Mouse (Mus musculus) embryonic facial prominence, embryonic 14.5 days (tissue): ENCODE results near the gene Hoxd9. TPM values are rescaled to one million over a fixed set of nuclear protein-coding genes. Genes with fewer than 3 reads are reported as not detected.

Experiments
- ATAC-seq: fragments of 200-750 bp; cut with Nextera tagmentation; 2 replicates; pipeline ENCODE4 v1.8.0; 2017; ENCODE audit warnings: low read depth, moderate number of reproducible peaks, moderate TSS enrichment
- DNase-seq: peaks from one replicate; pipeline ENCODE4 v3.0.0-alpha.2; 2015; ENCODE audit warnings: low spot score
- H3K27ac ChIP-seq: fragments of 300-500 bp; sonication (generic); replicated peaks from 2 replicates; pipeline ENCODE4 v1.5.1; 2014; ENCODE audit warnings: low read depth, mild to moderate bottlenecking, low read length, moderate library complexity
- H3K27me3 ChIP-seq: fragments of 300-500 bp; sonication (generic); replicated peaks from 2 replicates; pipeline ENCODE4 v1.6.1; 2014; ENCODE audit warnings: low read length; ENCODE audit not compliant: control insufficient read depth, insufficient read depth
- H3K36me3 ChIP-seq: fragments of 300-500 bp; sonication (generic); 2 replicates; pipeline ENCODE4 v1.6.1; 2014; ENCODE audit warnings: low read length, mixed read lengths; ENCODE audit not compliant: control insufficient read depth, insufficient read depth
- H3K4me1 ChIP-seq: fragments of 300-500 bp; sonication (generic); 2 replicates; pipeline ENCODE4 v1.6.1; 2014; ENCODE audit warnings: antibody characterized with exemption, low read length; ENCODE audit not compliant: control insufficient read depth, insufficient read depth
- H3K4me2 ChIP-seq: fragments of 300-500 bp; sonication (generic); 2 replicates; pipeline ENCODE4 v1.6.1; 2014; ENCODE audit warnings: low read depth, mild to moderate bottlenecking, low read length, moderate library complexity, mixed read lengths
- H3K4me3 ChIP-seq: fragments of 300-500 bp; sonication (generic); 2 replicates; pipeline ENCODE4 v1.5.1; 2014; ENCODE audit warnings: low read depth, mild to moderate bottlenecking, low read length
- H3K9ac ChIP-seq: fragments of 300-500 bp; sonication (generic); 2 replicates; pipeline ENCODE4 v1.6.1; 2014; ENCODE audit warnings: low read depth, mild to moderate bottlenecking, low read length, moderate library complexity, mixed read lengths
- H3K9me3 ChIP-seq: fragments of 300-500 bp; sonication (generic); 2 replicates; pipeline ENCODE4 v1.6.1; 2016; ENCODE audit warnings: low read length; ENCODE audit not compliant: control insufficient read depth
- WGBS: fragments of 180-500 bp; shearing (Covaris S2); extraction: QIAGEN DNeasy Blood & Tissue Kit; methylation state at CpG from one replicate; pipeline ENCODE4 v1.1.7; 2014; 5-methylcytosine and 5-hydroxymethylcytosine counted together
- polyA plus RNA-seq: library from polyadenylated mRNA; unstranded; fragments of >200 nt; fragmentation: Nextera tagmentation; extraction: Ambion mirVana; gene quantifications from 2 replicates; pipeline ENCODE4 v1.2.1, GENCODE M21; 2014

Gene Hoxd9
- polyA plus RNA-seq, 1 experiment from 2014 or later = 2.0 TPM

DNA sequence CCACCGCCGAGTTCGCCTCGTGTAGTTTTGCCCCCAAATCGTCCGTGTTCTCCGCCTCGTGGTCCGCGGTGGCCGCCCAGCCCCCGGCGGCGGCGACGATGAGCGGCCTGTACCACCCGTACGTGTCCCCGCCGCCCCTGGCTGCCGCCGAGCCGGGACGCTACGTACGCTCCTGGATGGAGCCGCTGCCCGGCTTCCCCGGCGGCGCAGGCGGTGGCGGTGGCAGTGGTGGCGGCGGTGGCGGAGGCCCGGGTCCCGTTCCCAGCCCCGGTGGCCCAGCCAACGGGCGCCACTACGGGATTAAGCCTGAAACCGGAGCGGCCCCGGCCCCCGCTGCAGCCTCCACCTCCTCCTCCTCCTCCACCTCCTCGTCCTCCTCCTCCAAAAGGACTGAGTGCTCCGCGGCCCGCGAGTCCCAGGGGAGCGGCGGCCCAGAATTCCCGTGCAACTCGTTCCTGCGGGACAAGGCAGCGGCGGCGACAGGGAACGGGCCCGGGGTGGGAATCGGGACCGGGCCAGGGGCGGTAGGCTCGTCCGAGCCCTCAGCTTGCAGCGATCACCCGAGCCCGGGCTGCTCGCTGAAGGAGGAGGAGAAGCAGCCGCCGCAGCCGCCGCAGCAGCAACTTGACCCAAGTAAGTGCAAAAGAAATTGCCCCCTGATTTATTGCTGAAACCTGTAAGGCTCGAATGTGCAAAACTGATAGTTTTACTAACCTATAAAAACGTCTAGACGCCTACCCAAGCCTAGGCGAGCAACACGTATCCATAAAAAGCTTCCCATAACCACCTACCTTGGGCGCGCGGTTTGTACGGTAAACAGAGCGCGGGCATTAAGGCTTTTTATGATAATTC is 900 bp downstream of the Hoxd9 start:
- Histone ChIP-seq H3K27me3 (peaks cover 99% of the 10 kb centered on the region), H3K4me1 (peaks cover 6% of the 10 kb centered on the region), H3K4me3 (peak overlapping the region; percentile 37), H3K27ac (no peak overlapping the region), H3K4me2 (peak overlapping the region; percentile 53), H3K9me3 (no peaks in the 10 kb centered on the region), H3K36me3 (no peaks in the 10 kb centered on the region), H3K9ac (peak overlapping the region; percentile 30)
- DNase-seq (no peak), ATAC-seq (peak; percentile 30; the same call in 1 of the 2 replicates)
- under 1% methylated on average over 27 of the region's 86 CpGs for WGBS

DNA sequence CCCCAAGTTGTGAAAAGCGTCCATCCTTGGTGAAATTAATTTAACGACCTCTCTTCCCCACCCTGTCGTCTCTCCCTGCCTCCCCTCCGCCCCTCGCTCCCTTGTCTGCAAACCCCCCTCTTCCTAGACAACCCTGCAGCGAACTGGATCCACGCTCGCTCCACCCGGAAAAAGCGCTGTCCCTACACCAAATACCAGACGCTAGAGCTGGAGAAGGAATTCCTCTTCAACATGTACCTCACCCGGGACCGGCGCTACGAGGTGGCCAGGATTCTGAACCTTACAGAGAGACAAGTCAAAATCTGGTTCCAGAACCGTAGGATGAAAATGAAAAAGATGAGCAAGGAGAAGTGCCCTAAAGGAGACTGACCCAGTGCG is 1.5 kb downstream of the Hoxd9 start:
- peaks cover 6% of the 10 kb centered on the region for H3K4me1 ChIP-seq

DNA sequence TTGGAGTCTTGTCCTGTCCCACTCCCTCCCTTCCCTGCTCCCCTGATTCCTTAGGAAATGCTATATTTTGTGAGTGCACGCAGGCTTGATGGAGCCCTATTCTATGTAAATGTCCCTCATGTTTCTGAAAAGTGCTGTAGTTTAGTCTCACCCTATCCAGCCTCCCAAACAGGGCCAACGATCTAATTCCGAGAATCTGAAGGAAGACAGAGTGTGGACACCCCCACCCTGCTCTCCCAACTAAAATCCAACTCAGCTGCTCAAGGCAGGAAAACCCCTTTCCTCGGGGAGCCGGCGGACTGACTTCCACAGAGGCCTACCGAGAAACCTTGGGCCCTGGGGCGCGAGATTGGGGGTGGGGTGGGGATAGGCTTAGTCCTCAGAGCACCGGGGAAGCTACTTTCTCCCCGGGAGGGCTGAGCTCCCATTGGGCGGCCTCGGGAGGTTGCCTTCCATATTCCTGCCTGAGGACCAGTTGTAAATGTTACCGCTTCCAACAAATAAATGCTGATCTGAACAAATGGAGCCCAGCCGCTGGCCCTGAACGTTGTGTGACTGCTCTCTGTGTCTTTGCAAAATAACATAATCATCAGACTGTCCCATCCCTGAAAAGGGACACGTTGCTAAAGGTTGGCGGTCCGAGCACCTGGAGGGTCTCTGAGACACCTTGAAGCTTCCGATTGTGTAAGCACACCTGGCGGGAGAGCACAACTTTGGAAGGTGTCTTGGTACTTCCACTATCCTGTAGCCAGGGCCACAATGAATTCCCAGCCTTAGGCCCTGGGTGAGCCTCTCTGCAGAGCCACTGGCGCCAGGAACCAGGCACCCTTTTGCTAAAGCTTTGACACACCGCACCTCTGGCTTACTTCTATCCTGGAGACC is 2.4 kb downstream of the Hoxd9 start:
- Histone ChIP-seq H3K4me3 (no peak overlapping the region), H3K4me1 (peaks cover 10% of the 10 kb centered on the region), H3K36me3 (no peaks in the 10 kb centered on the region), H3K27me3 (peaks cover 99% of the 10 kb centered on the region), H3K27ac (no peak overlapping the region), H3K4me2 (no peak overlapping the region), H3K9me3 (no peaks in the 10 kb centered on the region), H3K9ac (no peak overlapping the region)
- DNase-seq = no peak
- WGBS = 11% methylated on average over 20 of the region's 23 CpGs
- ATAC-seq = no peak

More for the DNA sequence above, 1.5 kb downstream of the Hoxd9 start:
- 2% methylated on average over 17 of the region's 17 CpGs for WGBS
- no peaks in the 10 kb centered on the region for H3K9me3 ChIP-seq
- peaks cover 99% of the 10 kb centered on the region for H3K27me3 ChIP-seq
- no peak overlapping the region for H3K27ac ChIP-seq
- DNase-seq = no peak
- H3K36me3 ChIP-seq = no peaks in the 10 kb centered on the region
- peak overlapping the region; percentile 37 for H3K4me3 ChIP-seq
- H3K4me2 ChIP-seq = 0 out of 2 replicates have a peak overlapping the region, but pooled peaks have one; percentile 53
- ATAC-seq = no peak
- no peak overlapping the region for H3K9ac ChIP-seq

DNA sequence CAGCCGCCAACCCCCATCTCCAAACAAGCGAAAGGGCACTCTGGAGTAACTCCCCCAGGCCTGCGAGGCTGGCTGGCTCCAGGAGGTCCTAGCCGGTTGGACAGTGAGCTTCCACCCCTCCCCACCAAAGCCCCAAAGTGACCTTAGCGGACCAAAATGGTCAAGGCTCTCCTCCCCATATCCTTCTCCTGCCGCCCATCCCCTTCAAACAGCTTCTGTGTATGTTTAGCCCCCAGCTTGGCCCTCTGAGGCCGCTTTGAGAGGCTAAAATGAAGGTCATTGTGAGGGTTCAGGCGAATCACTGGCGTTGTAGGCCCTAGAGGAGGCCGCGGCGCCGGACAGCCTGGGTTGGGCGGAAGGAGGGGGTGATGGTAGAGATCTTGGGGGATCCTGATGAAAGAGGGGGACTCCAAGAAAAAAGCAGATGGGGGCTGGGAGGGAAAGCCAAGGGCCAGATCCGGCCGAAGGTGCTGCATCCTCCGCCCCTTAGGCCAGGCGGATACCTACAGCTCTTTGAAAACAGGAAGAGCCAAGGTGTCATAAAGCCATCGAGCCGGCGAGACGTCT is 3.1 kb downstream of the Hoxd9 start:
- H3K4me2 ChIP-seq = no peak overlapping the region
- WGBS = 7% methylated on average over 22 of the region's 22 CpGs

DNA sequence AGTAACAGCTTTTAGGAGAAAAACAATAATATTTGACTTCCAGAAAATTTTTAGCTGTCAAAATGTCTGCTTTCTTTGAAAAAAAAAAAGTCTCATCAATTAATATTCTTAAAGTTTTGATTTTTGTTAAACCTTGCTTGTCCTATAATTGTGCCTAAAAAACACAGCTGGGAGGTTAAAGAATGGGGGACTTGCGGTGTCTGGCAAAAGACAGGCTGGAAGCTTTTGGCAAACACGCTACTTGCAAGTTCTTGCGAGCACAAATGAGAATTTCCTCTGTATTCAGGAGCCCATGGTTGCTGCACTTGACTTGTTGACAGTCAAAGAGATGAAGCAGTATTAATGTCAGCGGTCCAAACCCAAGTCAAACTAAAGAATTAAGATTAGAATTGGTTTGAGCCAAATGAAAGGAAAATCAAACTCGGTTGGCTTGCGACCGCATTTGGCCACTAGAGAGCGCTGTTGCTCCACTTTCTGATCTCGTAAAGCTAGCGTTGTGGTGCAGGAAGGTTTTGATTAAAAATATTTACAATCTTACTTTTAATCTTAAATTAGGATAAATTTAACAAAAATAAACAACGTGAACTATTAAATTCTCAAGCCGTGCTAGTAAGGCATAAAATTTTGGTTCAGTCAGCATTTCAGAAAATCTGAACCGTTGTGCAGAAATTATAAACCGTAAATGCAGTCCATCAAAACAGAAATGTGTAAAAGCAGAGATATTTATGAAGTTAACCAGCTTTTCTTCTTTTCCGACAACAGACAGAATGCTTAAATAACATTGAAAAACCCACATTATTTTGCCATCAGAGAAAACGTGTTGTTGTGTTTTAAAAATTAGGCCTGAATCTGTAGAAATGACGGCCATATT is 4.7 kb downstream of the Hoxd9 start:
- peaks cover 18% of the 10 kb centered on the region for H3K4me1 ChIP-seq
- ATAC-seq (no peak), DNase-seq (peak; percentile 73)
- 11% methylated on average over 17 of the region's 17 CpGs for WGBS
- no peak overlapping the region for H3K4me2 ChIP-seq
- no peaks in the 10 kb centered on the region for H3K36me3 ChIP-seq
- H3K9me3 ChIP-seq = no peaks in the 10 kb centered on the region
- H3K9ac ChIP-seq = no peak overlapping the region
- peaks cover 96% of the 10 kb centered on the region for H3K27me3 ChIP-seq
- no peak overlapping the region for H3K27ac ChIP-seq
- H3K4me3 ChIP-seq = no peak overlapping the region

More for the DNA sequence above, 3.1 kb downstream of the Hoxd9 start:
- ATAC-seq = no peak
- H3K27me3 ChIP-seq = peaks cover 97% of the 10 kb centered on the region
- H3K4me3 ChIP-seq = no peak overlapping the region
- no peak overlapping the region for H3K27ac ChIP-seq
- no peak for DNase-seq
- peaks cover 17% of the 10 kb centered on the region for H3K4me1 ChIP-seq
- no peaks in the 10 kb centered on the region for H3K9me3 ChIP-seq
- no peaks in the 10 kb centered on the region for H3K36me3 ChIP-seq
- no peak overlapping the region for H3K9ac ChIP-seq

DNA sequence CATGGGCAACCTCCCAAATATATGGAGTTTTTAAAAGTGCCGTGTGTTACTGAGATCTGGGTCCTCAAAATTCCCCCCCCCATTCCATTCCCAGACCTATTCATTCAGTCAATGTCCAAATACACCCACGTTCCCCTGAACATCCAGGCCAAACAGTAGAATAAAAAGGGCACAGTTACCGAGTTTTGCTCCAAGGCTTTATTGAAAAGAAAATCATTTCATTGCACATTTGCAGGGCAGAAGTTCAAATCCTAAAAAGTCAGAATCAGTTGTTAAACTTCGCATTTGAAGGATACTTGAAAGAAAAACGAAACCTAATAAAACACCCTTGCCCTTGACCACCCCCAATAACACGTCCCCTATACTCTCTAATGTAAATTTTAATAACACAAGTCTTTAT is 5.3 kb downstream of the Hoxd9 start:
- WGBS = 22% methylated on average over 6 of the region's 6 CpGs
- H3K4me3 ChIP-seq = no peak overlapping the region
- H3K9ac ChIP-seq = no peak overlapping the region
- peaks cover 96% of the 10 kb centered on the region for H3K27me3 ChIP-seq
- H3K9me3 ChIP-seq = no peaks in the 10 kb centered on the region
- H3K4me1 ChIP-seq = peaks cover 18% of the 10 kb centered on the region
- no peak for ATAC-seq
- no peak overlapping the region for H3K4me2 ChIP-seq
- DNase-seq = no peak
- H3K36me3 ChIP-seq = no peaks in the 10 kb centered on the region
- H3K27ac ChIP-seq = no peak overlapping the region

DNA sequence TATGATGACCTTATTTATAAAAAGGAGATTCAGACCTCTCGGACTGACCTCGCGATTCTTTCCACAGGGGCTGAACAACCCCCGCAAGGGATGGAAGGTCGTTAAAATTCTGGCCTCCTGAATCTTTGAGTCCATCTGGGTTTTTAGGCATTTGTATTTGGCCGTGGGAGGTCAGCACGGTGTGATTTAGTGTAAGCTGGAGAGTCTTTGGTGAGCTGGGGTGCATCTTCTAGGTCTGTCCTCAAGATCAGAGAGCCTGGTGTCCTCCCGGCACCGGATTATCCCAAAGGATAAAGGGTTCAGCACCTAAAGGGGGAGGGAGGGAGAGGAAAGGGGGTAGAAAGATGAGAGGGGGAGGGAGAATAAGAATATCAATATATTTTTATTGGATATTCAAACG is 5.8 kb downstream of the Hoxd9 start:
- ATAC-seq = no peak
- Histone ChIP-seq H3K36me3 (no peaks in the 10 kb centered on the region), H3K4me2 (no peak overlapping the region), H3K9ac (no peak overlapping the region), H3K4me3 (no peak overlapping the region), H3K9me3 (no peaks in the 10 kb centered on the region), H3K27ac (no peak overlapping the region), H3K4me1 (peaks cover 14% of the 10 kb centered on the region), H3K27me3 (peaks cover 96% of the 10 kb centered on the region)
- 4% methylated on average over 10 of the region's 10 CpGs for WGBS
- DNase-seq = no peak
